Mouse (Mus musculus): Measurements from ENCODE around the gene 2210017I01Rik. TPM values are rescaled to one million over a fixed set of nuclear protein-coding genes. Genes with fewer than 3 reads are reported as not detected.

The 2210017I01Rik gene
- polyA plus RNA-seq (2015; fragmentation: Nextera tagmentation; extraction: Ambion mirVana) = 0.37 TPM in 1 of 2 replicates, not detected in the other

DNA sequence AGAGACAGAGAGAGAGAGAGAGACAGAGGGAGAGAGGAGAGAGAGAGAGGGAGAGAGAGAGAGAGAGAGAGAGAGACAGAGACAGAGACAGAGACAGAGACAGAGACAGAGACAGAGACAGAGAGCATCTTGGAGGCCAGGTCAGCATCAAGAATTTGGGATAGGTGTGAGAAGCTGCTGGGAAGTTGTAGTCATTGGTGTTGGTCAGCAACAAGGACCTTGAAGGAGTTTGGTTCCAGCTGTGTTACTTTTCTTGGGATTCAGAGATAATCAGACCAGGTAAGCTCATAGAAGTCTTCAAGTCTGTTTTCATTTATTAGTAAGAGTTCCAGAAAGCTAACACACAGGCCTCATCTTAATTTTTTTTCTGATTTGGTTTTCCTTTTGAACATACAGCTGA is at the start of gene 2210017I01Rik:
Gene 2210017I01Rik (minus strand): TSS at position 101 of the 400 bp plus-strand sequence.
- Histone ChIP-seq H3K36me3 (no peaks in the 10 kb centered on the region), H3K9ac (no peak within 1 kb of the TSS), H3K4me1 (no peaks in the 10 kb centered on the region), H3K27me3 (no peaks in the 10 kb centered on the region), H3K4me2 (no peak within 1 kb of the TSS), H3K4me3 (no peak within 1 kb of the TSS), H3K27ac (no peak within 1 kb of the TSS), H3K9me3 (no peaks in the 10 kb centered on the region)
- ATAC-seq (ENCODE audit: insufficient number of reproducible peaks, low FRiP score, low TSS enrichment, low read depth) = no peak

DNA sequence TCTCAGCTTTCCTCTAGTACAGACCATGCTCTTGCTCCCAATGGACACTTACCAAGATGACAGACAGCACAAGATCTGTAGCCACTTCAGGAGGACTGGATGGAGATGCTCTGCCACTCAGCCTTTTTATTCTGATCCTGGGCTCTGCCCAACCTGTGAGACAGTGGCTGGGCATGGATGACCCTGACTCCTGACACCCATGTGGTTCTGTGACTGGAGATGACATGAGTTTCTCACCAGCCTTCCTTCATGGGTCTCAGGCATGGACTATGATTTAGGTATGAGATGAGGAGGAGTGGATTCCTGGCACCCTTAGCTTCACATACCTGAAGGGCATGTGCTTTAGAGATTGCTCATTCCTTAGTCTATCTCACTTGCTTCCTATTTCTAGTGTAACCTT is 49.5 kb upstream of the 2210017I01Rik start, which contains the start of gene Lce1b:
Gene Lce1b (minus strand): TSS at position 101 of the 400 bp plus-strand sequence.
- ATAC-seq (ENCODE audit: insufficient number of reproducible peaks, low FRiP score, low TSS enrichment, low read depth) = no peak
- H3K9ac ChIP-seq = no peak within 1 kb of the TSS
- no peak within 1 kb of the TSS for H3K27ac ChIP-seq
- H3K4me2 ChIP-seq = no peak within 1 kb of the TSS
- no peaks in the 10 kb centered on the region for H3K36me3 ChIP-seq
- H3K4me1 ChIP-seq = no peaks in the 10 kb centered on the region
- no peaks in the 10 kb centered on the region for H3K9me3 ChIP-seq
- H3K27me3 ChIP-seq = no peaks in the 10 kb centered on the region
- H3K4me3 ChIP-seq = no peak within 1 kb of the TSS

DNA sequence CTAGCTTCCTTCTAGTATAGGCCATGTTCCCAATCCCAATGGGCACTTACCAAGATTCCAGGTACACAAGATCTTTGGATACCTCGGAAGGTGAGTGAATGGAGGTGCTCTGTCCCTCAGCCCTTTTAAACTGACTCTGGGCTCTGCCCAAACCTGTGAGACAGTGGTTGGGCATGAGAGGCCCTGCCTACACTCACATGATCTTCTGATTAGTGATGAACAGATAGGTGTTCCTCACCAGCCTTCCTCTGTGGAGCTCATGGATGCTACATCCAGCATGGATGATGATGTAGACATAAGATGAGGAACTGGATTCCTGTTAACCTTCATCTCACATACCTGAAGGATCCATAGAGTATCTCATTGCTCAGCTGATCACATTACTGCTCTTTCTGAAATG is 40.9 kb upstream of the 2210017I01Rik start, which contains the start of gene Lce1a1:
Gene Lce1a1 (minus strand): TSS at position 101 of the 400 bp plus-strand sequence.
- 88% methylated on average over 1 of the region's 1 CpGs for WGBS
- Histone ChIP-seq H3K27ac (no peak within 1 kb of the TSS), H3K27me3 (no peaks in the 10 kb centered on the region), H3K9ac (no peak within 1 kb of the TSS), H3K4me3 (no peak within 1 kb of the TSS), H3K36me3 (no peaks in the 10 kb centered on the region), H3K4me1 (no peaks in the 10 kb centered on the region), H3K9me3 (no peaks in the 10 kb centered on the region), H3K4me2 (no peak within 1 kb of the TSS)
- ATAC-seq (ENCODE audit: insufficient number of reproducible peaks, low FRiP score, low TSS enrichment, low read depth) = no peak

DNA sequence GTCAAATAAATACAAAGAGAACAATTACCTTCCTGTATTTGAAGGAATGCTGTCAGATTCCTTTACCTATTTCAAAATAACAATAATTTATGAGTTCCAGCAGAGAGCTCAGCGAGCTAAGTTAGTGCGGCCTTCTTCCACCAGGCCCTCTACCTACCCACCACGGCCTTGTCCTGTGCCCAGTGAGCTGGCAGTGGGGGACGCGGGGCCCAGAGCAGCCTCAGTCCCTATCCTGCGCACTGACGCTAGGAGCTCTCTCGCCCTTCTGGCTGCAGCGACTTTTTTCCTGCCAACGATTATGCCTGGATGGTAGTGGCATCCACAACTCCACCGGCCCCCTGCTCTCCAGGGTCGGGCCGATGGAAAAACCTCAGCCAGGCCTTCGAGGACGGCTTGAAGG is 32.6 kb upstream of the 2210017I01Rik start:
- Histone ChIP-seq H3K27me3 (no peaks in the 10 kb centered on the region), H3K9ac (no peak overlapping the region), H3K27ac (no peak overlapping the region), H3K4me2 (no peak overlapping the region), H3K4me3 (no peak overlapping the region), H3K36me3 (no peaks in the 10 kb centered on the region), H3K9me3 (no peaks in the 10 kb centered on the region), H3K4me1 (no peaks in the 10 kb centered on the region)
- 88% methylated on average over 15 of the region's 15 CpGs for WGBS
- ATAC-seq (ENCODE audit: insufficient number of reproducible peaks, low FRiP score, low TSS enrichment, low read depth) = no peak

DNA sequence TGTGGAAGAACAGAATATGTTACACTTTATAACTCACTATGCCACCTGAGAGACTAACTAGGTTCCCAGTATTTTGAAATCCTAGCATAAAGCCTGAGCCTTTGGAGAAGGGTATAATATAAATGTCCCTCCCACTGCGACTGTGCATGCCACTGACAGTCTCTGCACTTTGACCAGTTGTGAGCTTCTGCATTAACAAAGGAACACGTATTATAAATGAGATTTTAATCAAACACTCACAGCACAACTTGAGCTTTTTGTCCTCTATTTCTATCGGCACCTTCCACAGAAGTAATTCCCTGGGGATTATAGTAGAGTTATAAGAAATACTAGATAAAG is 31.3 kb upstream of the 2210017I01Rik start:
- WGBS = 73% methylated on average over 3 of the region's 3 CpGs
- Histone ChIP-seq H3K9ac (no peak overlapping the region), H3K4me2 (no peak overlapping the region), H3K4me3 (no peak overlapping the region), H3K9me3 (no peaks in the 10 kb centered on the region), H3K27me3 (no peaks in the 10 kb centered on the region), H3K27ac (no peak overlapping the region), H3K36me3 (no peaks in the 10 kb centered on the region), H3K4me1 (no peaks in the 10 kb centered on the region)
- no peak for ATAC-seq (ENCODE audit: insufficient number of reproducible peaks, low FRiP score, low TSS enrichment, low read depth)

DNA sequence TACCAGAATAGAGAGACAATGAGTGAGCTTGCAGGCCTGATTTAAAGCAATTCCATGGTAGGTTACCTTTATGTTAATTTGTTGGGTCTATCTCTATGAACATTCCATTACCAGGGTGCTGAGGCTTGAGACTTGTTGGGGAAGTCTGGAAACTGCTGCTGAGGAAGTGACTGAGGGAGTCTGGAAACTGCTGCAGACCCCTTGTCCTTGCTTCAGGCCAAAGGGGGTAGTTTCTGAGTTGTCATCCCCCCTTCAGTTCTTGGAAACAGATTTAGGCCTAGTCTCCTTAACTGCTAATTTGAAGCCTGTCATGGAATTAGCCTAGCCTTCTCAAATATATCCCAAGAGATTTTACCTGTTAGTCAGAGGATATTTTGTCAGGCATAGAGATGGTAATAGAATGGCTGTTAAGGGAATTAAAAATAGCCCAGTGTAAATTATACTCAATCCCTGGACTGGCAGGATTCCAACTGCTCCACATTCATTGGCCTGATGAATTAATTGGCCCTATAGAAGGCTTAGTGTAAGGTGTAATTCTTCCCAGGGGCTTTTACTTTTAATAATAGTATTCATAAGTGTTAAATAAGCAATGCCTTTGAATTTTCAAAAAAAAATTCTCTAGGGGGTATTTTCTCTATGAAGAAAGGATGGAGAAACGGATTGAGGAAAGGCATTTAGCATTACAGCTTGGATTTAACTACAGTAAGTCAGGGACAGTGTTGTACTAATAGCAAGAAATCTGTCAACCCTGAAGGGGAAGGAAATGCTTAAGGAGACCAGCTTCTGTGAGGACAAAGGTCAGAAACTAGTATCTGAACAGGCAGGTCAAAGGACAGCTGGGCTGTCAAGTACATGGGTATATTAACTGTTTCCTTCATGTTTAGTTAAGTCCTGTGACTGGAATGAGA is 30.7 kb upstream of the 2210017I01Rik start:
- H3K27ac ChIP-seq = no peak overlapping the region
- H3K9ac ChIP-seq = no peak overlapping the region
- H3K27me3 ChIP-seq = no peaks in the 10 kb centered on the region
- H3K4me2 ChIP-seq = no peak overlapping the region
- H3K36me3 ChIP-seq = no peaks in the 10 kb centered on the region
- no peak overlapping the region for H3K4me3 ChIP-seq
- 28% methylated on average over 1 of the region's 1 CpGs for WGBS
- no peaks in the 10 kb centered on the region for H3K4me1 ChIP-seq
- H3K9me3 ChIP-seq = no peaks in the 10 kb centered on the region
- ATAC-seq (ENCODE audit: insufficient number of reproducible peaks, low FRiP score, low TSS enrichment, low read depth) = no peak

DNA sequence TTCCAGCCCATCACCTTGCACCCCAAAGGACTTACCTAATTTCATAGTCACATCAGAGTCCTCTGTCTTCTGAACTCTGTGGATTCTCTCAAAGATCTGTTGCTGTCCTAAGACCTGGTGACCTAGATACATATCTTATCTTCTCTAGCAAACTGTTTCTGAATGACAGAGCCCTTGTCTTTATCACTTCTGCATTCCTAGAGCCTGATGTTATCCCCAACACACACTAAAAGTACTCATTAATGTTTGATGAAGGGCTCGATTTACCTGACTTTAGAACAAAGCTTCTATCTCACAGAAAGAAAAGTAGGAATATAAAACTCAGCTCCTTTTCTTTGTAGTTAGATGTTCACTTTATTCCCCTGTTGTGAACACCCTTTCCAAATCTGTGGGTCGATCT is 14.3 kb upstream of the 2210017I01Rik start, which contains the start of gene Lce6a:
Gene Lce6a (minus strand): TSS at position 101 of the 400 bp plus-strand sequence.
- Histone ChIP-seq H3K4me2 (no peak within 1 kb of the TSS), H3K27me3 (no peaks in the 10 kb centered on the region), H3K36me3 (no peaks in the 10 kb centered on the region), H3K4me1 (no peaks in the 10 kb centered on the region), H3K4me3 (no peak within 1 kb of the TSS), H3K9me3 (no peaks in the 10 kb centered on the region), H3K27ac (no peak within 1 kb of the TSS), H3K9ac (no peak within 1 kb of the TSS)
- 73% methylated on average over 2 of the region's 2 CpGs for WGBS
- no peak for ATAC-seq (ENCODE audit: insufficient number of reproducible peaks, low FRiP score, low TSS enrichment, low read depth)

DNA sequence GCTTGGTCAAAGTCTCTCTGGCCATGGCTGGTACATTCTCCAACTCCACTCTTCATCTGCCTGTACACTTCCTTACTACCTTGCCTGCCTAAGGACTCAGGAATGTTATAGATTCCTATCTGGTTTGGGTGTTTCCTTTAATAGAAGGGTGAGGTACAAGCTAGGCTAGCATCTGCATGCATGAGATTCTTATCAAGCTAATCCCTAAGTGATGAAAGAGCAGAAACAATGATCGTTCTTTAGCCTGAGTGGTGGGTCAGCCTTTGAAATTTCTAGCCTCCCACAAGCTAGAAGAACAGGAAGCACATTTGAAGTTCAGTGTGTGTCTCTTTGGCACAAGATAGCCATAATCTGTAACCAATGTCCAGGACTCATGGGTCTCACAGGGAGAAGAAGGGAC is 2.5 kb upstream of the 2210017I01Rik start:
- H3K4me3 ChIP-seq = no peak overlapping the region
- H3K27ac ChIP-seq = no peak overlapping the region
- no peaks in the 10 kb centered on the region for H3K4me1 ChIP-seq
- H3K9ac ChIP-seq = no peak overlapping the region
- no peaks in the 10 kb centered on the region for H3K36me3 ChIP-seq
- H3K4me2 ChIP-seq = no peak overlapping the region
- no peaks in the 10 kb centered on the region for H3K27me3 ChIP-seq
- no peaks in the 10 kb centered on the region for H3K9me3 ChIP-seq
- ATAC-seq (ENCODE audit: insufficient number of reproducible peaks, low FRiP score, low TSS enrichment, low read depth) = no peak
- whole genome bisulfite sequencing = 53% methylated on average over 1 of the region's 1 CpGs

DNA sequence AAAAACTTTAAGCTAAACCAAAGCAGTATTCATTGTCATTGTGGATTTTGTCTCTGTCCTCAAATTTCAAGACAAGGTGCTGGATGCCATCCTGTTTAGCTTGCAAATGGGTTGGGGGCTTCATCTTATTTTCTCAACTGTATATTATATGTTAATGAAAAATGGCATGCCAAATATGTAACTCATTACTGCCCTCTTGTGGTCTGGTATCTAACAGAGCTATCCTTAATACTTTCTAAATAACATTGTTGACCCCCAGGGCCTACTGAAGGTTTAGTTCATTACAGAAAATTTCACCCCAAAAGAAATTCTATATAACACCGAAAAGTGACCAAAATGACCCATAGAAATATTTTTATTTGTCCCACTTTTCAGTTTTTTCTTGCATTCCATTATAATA is 5.1 kb downstream of the 2210017I01Rik start:
- WGBS = 54% methylated on average over 1 of the region's 1 CpGs
- ATAC-seq (ENCODE audit: insufficient number of reproducible peaks, low FRiP score, low TSS enrichment, low read depth) = no peak

DNA sequence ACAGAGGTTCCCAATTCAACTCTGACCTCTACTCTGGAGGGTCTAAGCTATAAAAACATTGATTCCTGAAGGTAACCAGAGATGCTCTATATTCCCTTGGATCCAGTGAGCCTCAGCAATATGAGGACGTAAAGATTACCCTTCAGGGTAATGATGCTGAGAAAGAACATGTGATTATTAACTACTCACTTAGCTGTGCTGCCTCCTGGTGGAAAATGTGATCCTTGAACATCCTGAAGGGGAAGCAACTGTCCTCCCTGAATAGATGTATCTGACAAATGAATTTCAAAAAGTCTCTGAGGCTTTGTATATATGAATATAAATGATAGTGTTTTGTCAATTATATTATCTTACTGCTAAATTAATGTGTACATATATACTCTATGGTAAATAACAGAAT is 6.8 kb downstream of the 2210017I01Rik start:
- Histone ChIP-seq H3K9ac (no peak overlapping the region), H3K4me3 (no peak overlapping the region), H3K4me1 (no peaks in the 10 kb centered on the region), H3K27ac (no peak overlapping the region), H3K9me3 (peaks cover 3% of the 10 kb centered on the region; the same call in 1 of the 2 replicates), H3K4me2 (no peak overlapping the region), H3K27me3 (no peaks in the 10 kb centered on the region), H3K36me3 (no peaks in the 10 kb centered on the region)
- 34% methylated on average over 1 of the region's 1 CpGs for WGBS
- no peak for ATAC-seq (ENCODE audit: insufficient number of reproducible peaks, low FRiP score, low TSS enrichment, low read depth)

More for the DNA sequence above, 5.1 kb downstream of the 2210017I01Rik start:
- Histone ChIP-seq H3K27me3 (no peaks in the 10 kb centered on the region), H3K36me3 (no peaks in the 10 kb centered on the region), H3K27ac (no peak overlapping the region), H3K4me2 (no peak overlapping the region), H3K9me3 (peaks cover 3% of the 10 kb centered on the region; the same call in 1 of the 2 replicates), H3K9ac (no peak overlapping the region), H3K4me1 (no peaks in the 10 kb centered on the region), H3K4me3 (no peak overlapping the region)

DNA sequence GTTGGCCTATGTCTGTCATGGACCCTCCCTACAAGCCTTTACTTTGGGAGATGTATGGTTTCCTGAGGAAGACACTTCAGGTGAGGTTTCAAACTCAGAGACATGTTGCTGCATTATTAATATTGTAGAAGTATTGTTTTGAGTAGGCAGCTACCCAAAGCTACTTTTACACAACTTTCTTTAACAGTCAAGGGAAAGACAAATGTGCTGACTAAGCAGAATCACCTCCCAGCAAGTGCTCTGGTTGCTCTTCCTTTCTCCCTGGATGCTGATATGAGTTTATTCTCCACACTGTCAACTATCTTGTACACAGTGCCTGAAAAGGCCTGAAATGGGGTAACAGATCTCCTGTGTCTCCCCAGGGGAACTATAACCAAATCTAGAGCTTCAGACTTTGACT is 7.3 kb downstream of the 2210017I01Rik start:
- no peak for ATAC-seq (ENCODE audit: insufficient number of reproducible peaks, low FRiP score, low TSS enrichment, low read depth)
- Histone ChIP-seq H3K4me1 (no peaks in the 10 kb centered on the region), H3K27me3 (no peaks in the 10 kb centered on the region)

DNA sequence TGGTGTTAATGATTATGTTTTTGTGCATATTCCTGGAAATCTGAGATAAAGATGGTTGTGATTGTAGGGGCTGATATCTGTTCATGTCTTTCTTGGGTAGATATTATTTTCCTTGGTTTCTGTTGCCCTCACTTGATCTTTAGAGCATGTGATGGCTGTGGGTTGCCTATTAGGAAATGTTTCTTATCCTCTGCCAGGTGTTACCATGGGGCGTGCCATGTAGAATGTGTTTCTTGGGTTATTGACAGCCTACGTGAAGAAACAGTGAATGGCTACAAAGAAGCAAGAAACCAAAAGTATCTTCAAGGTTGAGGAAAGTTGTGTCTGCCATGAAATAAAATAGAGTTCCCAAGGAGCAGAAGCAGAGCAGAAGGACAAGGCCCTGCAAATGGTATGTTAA is 8.9 kb downstream of the 2210017I01Rik start:
- no peaks in the 10 kb centered on the region for H3K4me1 ChIP-seq
- peaks cover 3% of the 10 kb centered on the region; the same call in 1 of the 2 replicates for H3K9me3 ChIP-seq
- no peak overlapping the region for H3K4me2 ChIP-seq
- no peak for ATAC-seq (ENCODE audit: insufficient number of reproducible peaks, low FRiP score, low TSS enrichment, low read depth)
- no peak overlapping the region for H3K27ac ChIP-seq
- H3K27me3 ChIP-seq = no peaks in the 10 kb centered on the region
- H3K9ac ChIP-seq = no peak overlapping the region
- no peaks in the 10 kb centered on the region for H3K36me3 ChIP-seq
- WGBS = 81% methylated on average over 2 of the region's 2 CpGs
- H3K4me3 ChIP-seq = no peak overlapping the region

More for the DNA sequence above, 7.3 kb downstream of the 2210017I01Rik start:
- no peak overlapping the region for H3K27ac ChIP-seq
- peaks cover 3% of the 10 kb centered on the region; the same call in 1 of the 2 replicates for H3K9me3 ChIP-seq
- no peaks in the 10 kb centered on the region for H3K36me3 ChIP-seq
- H3K9ac ChIP-seq = no peak overlapping the region
- no peak overlapping the region for H3K4me3 ChIP-seq
- no peak overlapping the region for H3K4me2 ChIP-seq
